Mouse (Mus musculus) heart, adult 11 months (tissue): Measurements from ENCODE around the gene Tprg.
A peak's percentile ranks its signal among the peaks of the same experiment; 100 is the strongest.

Source experiments
- DNase-seq: peaks from one replicate; pipeline ENCODE4 v3.0.0; 2022

Gene Tprg

DNA sequence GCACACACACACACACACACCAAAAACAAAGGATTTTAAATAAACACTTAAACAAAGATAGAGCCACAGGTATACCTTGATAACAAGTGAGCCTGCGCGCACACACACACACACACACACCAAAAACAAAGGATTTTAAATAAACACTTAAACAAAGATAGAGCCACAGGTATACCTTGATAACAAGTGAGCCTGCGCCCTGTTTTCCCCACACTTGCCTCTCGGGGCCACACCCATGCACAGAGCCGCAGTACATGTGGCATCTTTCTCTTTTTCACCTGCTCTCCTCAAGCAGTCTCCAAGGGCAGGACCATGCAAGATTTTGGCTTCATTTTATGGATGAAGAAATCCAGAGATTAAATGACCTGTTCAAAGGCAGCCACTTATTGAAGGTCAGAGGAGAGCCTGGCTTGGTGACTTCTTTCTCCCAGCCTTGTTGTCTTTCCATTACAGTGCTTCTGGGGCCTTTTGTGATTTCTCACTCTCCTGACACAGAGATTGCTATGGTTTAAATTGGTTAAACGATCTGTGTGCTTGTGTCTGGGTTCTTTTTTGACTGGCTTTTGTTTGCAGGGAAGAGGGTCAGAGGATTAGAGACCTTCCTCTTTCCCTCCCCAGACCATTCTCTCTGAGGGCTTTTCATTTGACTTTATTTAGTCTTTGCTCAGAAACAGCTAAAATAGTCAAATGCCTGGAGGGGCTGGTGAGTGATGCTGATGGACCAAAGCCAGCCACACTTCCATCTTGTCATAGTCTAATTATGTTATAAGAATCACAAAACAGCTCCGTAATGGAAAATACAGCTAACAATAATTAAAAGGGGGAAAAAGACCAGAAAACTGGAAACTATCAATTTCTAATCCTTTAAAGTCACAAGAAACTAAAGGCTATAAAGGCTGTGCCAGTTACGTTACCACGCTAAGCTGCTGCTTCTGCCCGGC lies 46.9 kb downstream of the Tprg start:
- DNase-seq, result no peak

GRCm38 (mm10) chr16:25335058-25335703 lies 48.6 kb downstream of the Tprg start:
- DNase-seq, result no peak

- DNase-seq, result peak; percentile 87
Measured at GRCm38 (mm10) chr16:25349626-25350025, 63.0 kb downstream of the Tprg start.

GRCm38 (mm10) chr16:25367834-25368233 lies 81.2 kb downstream of the Tprg start:
- no peak for DNase-seq

DNA sequence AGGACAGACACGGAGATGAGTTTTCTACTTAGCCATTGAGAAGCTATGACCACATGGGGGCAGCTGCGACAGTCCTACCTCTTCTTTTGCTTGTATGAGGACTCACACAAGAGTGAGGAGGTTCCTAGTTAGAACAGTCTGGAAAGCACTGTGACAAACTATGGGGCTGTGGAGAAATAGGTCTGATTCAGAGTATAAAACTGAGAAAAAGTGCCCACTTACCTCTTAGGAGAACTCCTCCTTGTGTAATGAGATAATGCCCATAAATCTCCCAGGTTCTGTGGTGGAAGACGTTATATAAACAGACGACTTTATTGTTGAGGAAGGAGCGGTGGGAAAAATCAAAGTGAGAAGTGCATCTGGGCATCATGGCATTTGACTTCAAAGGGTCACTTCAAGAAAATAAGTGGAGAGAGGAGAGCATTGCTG lies 83.4 kb downstream of the Tprg start:
- DNase-seq, result no peak

DNA sequence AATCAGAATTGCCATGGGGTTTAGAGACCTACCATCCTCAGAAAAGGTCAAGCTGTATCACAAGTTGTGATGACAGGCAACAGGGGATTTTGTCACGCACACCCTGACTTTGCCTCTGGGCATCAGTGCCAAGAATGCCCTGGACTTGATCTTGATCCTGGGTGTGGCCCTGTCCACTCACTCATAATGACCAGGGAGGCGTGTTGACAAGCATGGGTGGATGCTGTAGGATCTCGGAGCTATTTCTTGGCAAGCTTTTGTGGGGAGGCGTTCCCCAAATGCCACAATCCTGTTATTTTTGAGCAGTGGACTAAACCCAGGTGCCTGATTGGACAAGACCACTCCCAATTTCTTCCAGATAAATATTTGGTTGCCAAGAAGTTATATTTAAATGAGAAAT lies 87.5 kb downstream of the Tprg start:
- DNase-seq, result peak; percentile 94

DNA sequence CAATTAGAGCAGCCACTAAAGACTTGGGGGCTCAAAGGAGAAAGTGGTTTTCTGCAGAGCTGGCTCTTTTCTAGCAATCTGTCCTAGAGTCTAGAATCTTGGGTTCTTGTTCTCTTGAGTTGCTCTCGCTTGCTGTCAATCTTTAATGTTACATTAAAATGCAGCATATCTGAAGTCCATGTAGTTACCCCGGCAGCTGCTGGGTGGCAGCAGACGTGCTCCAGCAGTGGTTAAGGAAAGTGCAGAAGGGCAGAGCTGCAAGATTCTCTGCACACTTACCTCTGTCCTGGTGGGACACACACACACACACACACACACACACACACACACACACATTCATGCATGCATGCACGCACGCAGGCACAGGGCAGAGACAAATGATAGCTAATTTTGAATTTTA lies 88.2 kb downstream of the Tprg start:
- DNase-seq, result peak; percentile 72

- peak; percentile 94 for DNase-seq
Measured at GRCm38 (mm10) chr16:25376720-25377373, 90.2 kb downstream of the Tprg start.

- DNase-seq, result no peak
Measured at GRCm38 (mm10) chr16:25377695-25378094, 91.1 kb downstream of the Tprg start.

GRCm38 (mm10) chr16:25385498-25386192 lies 99.0 kb downstream of the Tprg start:
- DNase-seq, result peak; percentile 68

GRCm38 (mm10) chr16:25394676-25395075 lies 108.1 kb downstream of the Tprg start:
- DNase-seq, result no peak

GRCm38 (mm10) chr16:25404156-25404555 lies 117.5 kb downstream of the Tprg start:
- DNase-seq, result no peak

GRCm38 (mm10) chr16:25407204-25407886 lies 120.7 kb downstream of the Tprg start:
- DNase-seq, result no peak

DNA sequence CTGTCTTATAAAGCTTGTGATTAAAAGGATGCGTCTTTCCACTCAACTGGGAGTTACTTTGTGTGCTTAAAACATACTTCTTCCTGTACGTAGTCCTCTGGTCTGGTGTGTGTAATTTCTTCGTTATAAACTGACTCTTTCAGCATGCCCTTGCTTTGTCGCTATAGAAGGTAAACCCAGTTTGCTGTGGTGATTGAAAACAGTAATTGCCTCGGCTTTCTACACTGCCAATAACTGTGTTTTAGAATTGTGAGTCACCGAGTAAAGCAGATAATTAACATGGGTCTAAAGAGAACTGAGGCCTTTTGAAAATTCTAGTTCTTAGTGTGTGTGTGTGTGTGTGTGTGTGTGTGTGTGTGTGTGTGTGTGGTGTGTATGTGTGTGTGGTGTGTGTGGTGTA lies 121.4 kb downstream of the Tprg start:
- no peak for DNase-seq

- DNase-seq, result no peak
Measured at GRCm38 (mm10) chr16:25411307-25411706, 124.7 kb downstream of the Tprg start.

DNA sequence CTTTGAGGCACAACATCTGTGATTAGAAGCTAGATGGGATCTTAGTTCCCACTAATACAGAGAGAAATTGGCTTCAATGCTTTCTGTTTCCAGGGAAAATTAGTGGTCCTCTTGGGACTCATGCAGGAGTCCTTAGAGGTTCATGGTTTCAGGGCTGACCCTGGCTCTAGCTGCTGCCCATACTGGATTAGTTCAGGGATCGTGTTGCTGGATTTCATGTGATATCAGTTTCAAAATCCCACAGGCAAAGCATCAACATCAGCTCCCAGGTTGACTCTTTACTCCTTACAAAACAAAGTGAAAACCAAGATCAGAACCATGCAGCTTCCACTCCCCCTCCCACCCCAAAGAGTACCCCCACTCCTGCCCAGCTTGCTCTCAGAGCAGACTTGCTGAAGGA lies 127.3 kb downstream of the Tprg start:
- DNase-seq, result no peak

- no peak for DNase-seq
Measured at GRCm38 (mm10) chr16:25415186-25415585, 128.6 kb downstream of the Tprg start.

GRCm38 (mm10) chr16:25417875-25418630 lies 131.4 kb downstream of the Tprg start:
- peak; percentile 68 for DNase-seq

DNA sequence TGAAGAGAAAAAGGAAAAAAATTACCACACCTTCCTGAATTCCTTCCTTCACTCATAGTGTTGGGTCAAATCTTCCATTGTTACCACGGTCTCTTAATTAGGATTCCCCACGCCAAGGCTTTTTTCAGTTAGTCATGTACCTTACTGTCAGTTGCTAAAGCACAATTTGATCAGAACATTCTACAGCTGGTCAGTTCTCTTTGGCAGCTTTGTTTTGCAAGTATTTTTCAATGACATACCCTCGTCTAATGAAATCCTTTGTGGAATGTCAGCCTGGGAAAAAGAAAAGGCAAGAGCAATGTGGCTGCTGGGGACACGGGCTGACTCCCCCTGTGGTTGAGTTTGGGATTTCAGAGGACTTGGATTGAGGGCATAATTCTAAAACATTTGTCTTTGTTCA lies 136.4 kb downstream of the Tprg start:
- no peak for DNase-seq

GRCm38 (mm10) chr16:25424001-25424400 lies 137.4 kb downstream of the Tprg start:
- DNase-seq, result no peak

DNA sequence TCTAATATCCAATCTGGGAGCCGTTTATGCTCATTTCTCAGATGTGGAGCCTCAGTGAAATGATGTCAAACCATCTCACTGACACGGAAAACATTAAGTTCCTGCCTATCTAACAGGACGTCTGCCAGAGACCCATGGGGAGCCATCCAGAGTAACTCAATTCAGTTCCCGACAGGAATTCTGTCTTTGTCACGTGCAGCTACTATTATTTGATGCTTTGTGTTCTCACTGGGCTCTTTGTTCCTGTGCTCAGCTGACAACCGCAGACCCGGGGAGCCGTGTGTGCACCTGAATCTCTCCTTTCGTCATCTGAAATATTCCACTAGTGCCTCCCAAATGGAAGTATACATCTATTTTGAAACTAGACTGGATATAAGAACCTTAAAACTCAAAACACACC lies 138.3 kb downstream of the Tprg start:
- no peak for DNase-seq

- DNase-seq, result no peak
Measured at GRCm38 (mm10) chr16:25425376-25425775, 138.8 kb downstream of the Tprg start.
